Mouse (Mus musculus): Measurements from ENCODE around the gene Thtpa. TPM values are rescaled to one million over a fixed set of nuclear protein-coding genes. Genes with fewer than 3 reads are reported as not detected.

The Thtpa gene
- polyA plus RNA-seq, 1 experiment: 13.8 TPM

- 83% methylated on average over 4 of the region's 4 CpGs for WGBS
Measured at GRCm38 (mm10) chr14:55118852-55119251, 24.3 kb downstream of the Thtpa start.

GRCm38 (mm10) chr14:55119421-55120134, 25.0 kb downstream of the Thtpa start:
- no peak overlapping the region for H3K27ac ChIP-seq (ENCODE audit: insufficient read depth, low read depth, low read length)
- DNase-seq: no peak
- TF ChIP-seq POLR2A (IDR thresholded peaks at IDR 0.05; ENCODE audit: low read depth, low read length): no peak
- peak; percentile 52 for TF ChIP-seq CTCF (conservative IDR thresholded peaks at IDR 0.05; ENCODE audit: insufficient read depth, insufficient read length, low read depth, low read length)
- no peaks in the 10 kb centered on the region for H3K36me3 ChIP-seq (ENCODE audit: control insufficient read depth, insufficient read depth, low read length)
- H3K4me1 ChIP-seq (ENCODE audit: control insufficient read depth, insufficient read depth, low read length): 0 out of 2 replicates have a peak, but pooled peaks cover under 1% of the 10 kb centered on the region
- WGBS: 85% methylated on average over 4 of the region's 4 CpGs
- H3K27me3 ChIP-seq (replicated peaks; ENCODE audit: control insufficient read depth, insufficient read depth, low read length): no peaks in the 10 kb centered on the region; the same call in 1 of the 2 replicates
- H3K4me3 ChIP-seq (ENCODE audit: insufficient read depth, low read depth, low read length): no peak overlapping the region

More at GRCm38 (mm10) chr14:55118852-55119251, 24.3 kb downstream of the Thtpa start:
- Histone ChIP-seq H3K27ac (ENCODE audit: insufficient read depth, low read depth, low read length) (no peak overlapping the region), H3K4me3 (ENCODE audit: insufficient read depth, low read depth, low read length) (no peak overlapping the region), H3K36me3 (ENCODE audit: control insufficient read depth, insufficient read depth, low read length) (no peaks in the 10 kb centered on the region), H3K27me3 (replicated peaks; ENCODE audit: control insufficient read depth, insufficient read depth, low read length) (no peaks in the 10 kb centered on the region; the same call in 1 of the 2 replicates), H3K4me1 (ENCODE audit: control insufficient read depth, insufficient read depth, low read length) (0 out of 2 replicates have a peak, but pooled peaks cover 4% of the 10 kb centered on the region)
- no peak for TF ChIP-seq POLR2A (IDR thresholded peaks at IDR 0.05; ENCODE audit: low read depth, low read length)
- no peak for TF ChIP-seq CTCF (conservative IDR thresholded peaks at IDR 0.05; ENCODE audit: insufficient read depth, insufficient read length, low read depth, low read length)
- no peak for DNase-seq

- H3K36me3 ChIP-seq (ENCODE audit: control insufficient read depth, insufficient read depth, low read length): no peaks in the 10 kb centered on the region
- DNase-seq: peak; percentile 87
- H3K4me3 ChIP-seq (ENCODE audit: insufficient read depth, low read depth, low read length): no peak overlapping the region
- no peaks in the 10 kb centered on the region for H3K4me1 ChIP-seq (ENCODE audit: control insufficient read depth, insufficient read depth, low read length)
- WGBS: 4% methylated on average over 5 of the region's 5 CpGs
- no peaks in the 10 kb centered on the region for H3K27me3 ChIP-seq (replicated peaks; ENCODE audit: control insufficient read depth, insufficient read depth, low read length)
- H3K27ac ChIP-seq (ENCODE audit: insufficient read depth, low read depth, low read length): no peak overlapping the region
- no peak for TF ChIP-seq POLR2A (IDR thresholded peaks at IDR 0.05; ENCODE audit: low read depth, low read length)
- TF ChIP-seq CTCF (conservative IDR thresholded peaks at IDR 0.05; ENCODE audit: insufficient read depth, insufficient read length, low read depth, low read length): peak; percentile 96
Measured at GRCm38 (mm10) chr14:55121947-55122346, 27.4 kb downstream of the Thtpa start.

- 42% methylated on average over 8 of the region's 8 CpGs for WGBS
- Histone ChIP-seq H3K27me3 (replicated peaks; ENCODE audit: control insufficient read depth, insufficient read depth, low read length) (no peaks in the 10 kb centered on the region), H3K4me3 (ENCODE audit: insufficient read depth, low read depth, low read length) (no peak overlapping the region), H3K36me3 (ENCODE audit: control insufficient read depth, insufficient read depth, low read length) (no peaks in the 10 kb centered on the region), H3K4me1 (ENCODE audit: control insufficient read depth, insufficient read depth, low read length) (no peaks in the 10 kb centered on the region), H3K27ac (ENCODE audit: insufficient read depth, low read depth, low read length) (no peak overlapping the region)
- DNase-seq: no peak
- TF ChIP-seq POLR2A (IDR thresholded peaks at IDR 0.05; ENCODE audit: low read depth, low read length): no peak
- TF ChIP-seq CTCF (conservative IDR thresholded peaks at IDR 0.05; ENCODE audit: insufficient read depth, insufficient read length, low read depth, low read length): no peak
Measured at GRCm38 (mm10) chr14:55122359-55122758, 27.8 kb downstream of the Thtpa start.

- H3K27ac ChIP-seq (ENCODE audit: insufficient read depth, low read depth, low read length): no peak overlapping the region
- TF ChIP-seq POLR2A (IDR thresholded peaks at IDR 0.05; ENCODE audit: low read depth, low read length) (no peak), CTCF (conservative IDR thresholded peaks at IDR 0.05; ENCODE audit: insufficient read depth, insufficient read length, low read depth, low read length) (no peak)
- no peaks in the 10 kb centered on the region for H3K27me3 ChIP-seq (replicated peaks; ENCODE audit: control insufficient read depth, insufficient read depth, low read length)
- DNase-seq: no peak
- no peaks in the 10 kb centered on the region for H3K36me3 ChIP-seq (ENCODE audit: control insufficient read depth, insufficient read depth, low read length)
- H3K4me1 ChIP-seq (ENCODE audit: control insufficient read depth, insufficient read depth, low read length): no peaks in the 10 kb centered on the region
- H3K4me3 ChIP-seq (ENCODE audit: insufficient read depth, low read depth, low read length): no peak overlapping the region
- WGBS: 80% methylated on average over 5 of the region's 5 CpGs
Measured at GRCm38 (mm10) chr14:55125711-55126110, 31.1 kb downstream of the Thtpa start.

- H3K27me3 ChIP-seq (replicated peaks; ENCODE audit: control insufficient read depth, insufficient read depth, low read length): no peaks in the 10 kb centered on the region
- no peak for DNase-seq
- no peaks in the 10 kb centered on the region for H3K4me1 ChIP-seq (ENCODE audit: control insufficient read depth, insufficient read depth, low read length)
- no peaks in the 10 kb centered on the region for H3K36me3 ChIP-seq (ENCODE audit: control insufficient read depth, insufficient read depth, low read length)
- H3K27ac ChIP-seq (ENCODE audit: insufficient read depth, low read depth, low read length): no peak overlapping the region
- no peak overlapping the region for H3K4me3 ChIP-seq (ENCODE audit: insufficient read depth, low read depth, low read length)
- no peak for TF ChIP-seq CTCF (conservative IDR thresholded peaks at IDR 0.05; ENCODE audit: insufficient read depth, insufficient read length, low read depth, low read length)
- no peak for TF ChIP-seq POLR2A (IDR thresholded peaks at IDR 0.05; ENCODE audit: low read depth, low read length)
- WGBS: 89% methylated on average over 7 of the region's 7 CpGs
Measured at GRCm38 (mm10) chr14:55126521-55126920, 31.9 kb downstream of the Thtpa start.

- WGBS: 36% methylated on average over 8 of the region's 8 CpGs
- Histone ChIP-seq H3K36me3 (ENCODE audit: control insufficient read depth, insufficient read depth, low read length) (no peaks in the 10 kb centered on the region), H3K4me3 (ENCODE audit: insufficient read depth, low read depth, low read length) (no peak overlapping the region), H3K27me3 (replicated peaks; ENCODE audit: control insufficient read depth, insufficient read depth, low read length) (no peaks in the 10 kb centered on the region), H3K4me1 (ENCODE audit: control insufficient read depth, insufficient read depth, low read length) (no peaks in the 10 kb centered on the region), H3K27ac (ENCODE audit: insufficient read depth, low read depth, low read length) (no peak overlapping the region)
- TF ChIP-seq CTCF (conservative IDR thresholded peaks at IDR 0.05; ENCODE audit: insufficient read depth, insufficient read length, low read depth, low read length) (no peak), POLR2A (IDR thresholded peaks at IDR 0.05; ENCODE audit: low read depth, low read length) (no peak)
- no peak for DNase-seq
Measured at GRCm38 (mm10) chr14:55135676-55136075, 41.1 kb downstream of the Thtpa start.
